Mouse (Mus musculus): ENCODE results near the gene Col6a1.
"Not testable (repeated sequence)": the region's sequence is repeated elsewhere in the genome, so short reads cannot be mapped to it uniquely, and the experiment has no call there.

Gene Col6a1

GRCm38 (mm10) chr10:76725682-76726285 lies at the start of gene Col6a1:
Gene Col6a1, minus strand, starts transcription at chr10:76726168.
- peak; percentile 34 for DNase-seq (ENCODE audit: extremely low spot score)

GRCm38 (mm10) chr10:76771624-76772023 lies 45.7 kb upstream of the Col6a1 start:
- DNase-seq (ENCODE audit: extremely low spot score), result no peak

- no peak for DNase-seq (ENCODE audit: extremely low spot score)
Observed at GRCm38 (mm10) chr10:76771086-76771485, 45.1 kb upstream of the Col6a1 start.

- DNase-seq (ENCODE audit: extremely low spot score), result no peak
Observed at GRCm38 (mm10) chr10:76769581-76769980, 43.6 kb upstream of the Col6a1 start.

- no peak for DNase-seq (ENCODE audit: extremely low spot score)
Observed at GRCm38 (mm10) chr10:76766196-76766595, 40.2 kb upstream of the Col6a1 start.

GRCm38 (mm10) chr10:76764927-76765326 lies 39.0 kb upstream of the Col6a1 start:
- DNase-seq (ENCODE audit: extremely low spot score), result no peak

GRCm38 (mm10) chr10:76763016-76763415 lies 37.0 kb upstream of the Col6a1 start:
- no peak for DNase-seq (ENCODE audit: extremely low spot score)

GRCm38 (mm10) chr10:76762411-76762810 lies 36.4 kb upstream of the Col6a1 start:
- DNase-seq (ENCODE audit: extremely low spot score), result no peak

- no peak for DNase-seq (ENCODE audit: extremely low spot score)
Observed at GRCm38 (mm10) chr10:76759878-76760277, 33.9 kb upstream of the Col6a1 start.

GRCm38 (mm10) chr10:76753640-76754039 lies 27.7 kb upstream of the Col6a1 start:
- DNase-seq (ENCODE audit: extremely low spot score), result no peak

- DNase-seq (ENCODE audit: extremely low spot score), result not testable (repeated sequence)
Observed at GRCm38 (mm10) chr10:76744267-76744666, 18.3 kb upstream of the Col6a1 start.

GRCm38 (mm10) chr10:76736764-76737163 lies 10.8 kb upstream of the Col6a1 start:
- DNase-seq (ENCODE audit: extremely low spot score), result no peak

- DNase-seq (ENCODE audit: extremely low spot score), result peak; percentile 79
Observed at GRCm38 (mm10) chr10:76734979-76735378, 9.0 kb upstream of the Col6a1 start.

- no peak for DNase-seq (ENCODE audit: extremely low spot score)
Observed at GRCm38 (mm10) chr10:76733677-76734068, 7.7 kb upstream of the Col6a1 start.

- DNase-seq (ENCODE audit: extremely low spot score), result peak; percentile 81
Observed at GRCm38 (mm10) chr10:76732881-76733676, 7.1 kb upstream of the Col6a1 start.

GRCm38 (mm10) chr10:76732391-76732790 lies 6.4 kb upstream of the Col6a1 start:
- no peak for DNase-seq (ENCODE audit: extremely low spot score)

- DNase-seq (ENCODE audit: extremely low spot score), result no peak
Observed at GRCm38 (mm10) chr10:76731621-76732239, 5.8 kb upstream of the Col6a1 start.

GRCm38 (mm10) chr10:76729631-76730620 lies 4.0 kb upstream of the Col6a1 start:
- no peak for DNase-seq (ENCODE audit: extremely low spot score)

- DNase-seq (ENCODE audit: extremely low spot score), result peak; percentile 80
Observed at GRCm38 (mm10) chr10:76728369-76728768, 2.4 kb upstream of the Col6a1 start.

- DNase-seq (ENCODE audit: extremely low spot score), result no peak
Observed at GRCm38 (mm10) chr10:76727301-76727700, 1.3 kb upstream of the Col6a1 start.

- DNase-seq (ENCODE audit: extremely low spot score), result no peak
Observed at GRCm38 (mm10) chr10:76726866-76727265, 898 bp upstream of the Col6a1 start.

- no peak for DNase-seq (ENCODE audit: extremely low spot score)
Observed at GRCm38 (mm10) chr10:76725097-76725496, 871 bp downstream of the Col6a1 start.

Measured in embryo, embryonic 9.5 days (tissue).